Mouse (Mus musculus): ENCODE data around the gene Lamb3.

Lamb3 gene

DNA sequence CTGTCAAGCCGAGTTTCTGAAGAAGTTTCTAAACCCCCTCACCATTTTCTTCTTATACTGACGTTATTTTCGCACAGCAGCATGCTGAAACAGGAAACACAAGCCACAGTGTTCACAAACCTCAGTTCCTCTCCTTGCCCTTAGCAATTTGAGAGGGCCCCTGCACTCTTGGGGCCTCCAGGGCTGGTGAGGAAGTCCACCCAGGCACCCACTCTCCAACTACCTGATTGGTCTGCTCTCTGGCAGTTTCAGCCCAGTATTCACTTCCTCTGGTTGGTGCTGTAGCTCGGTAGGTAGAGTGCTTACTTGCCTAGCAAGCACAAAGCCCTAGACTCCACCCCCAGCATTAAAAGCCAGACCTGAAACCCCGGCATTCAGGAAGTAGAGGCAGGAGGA is 6.1 kb upstream of the Lamb3 start, which contains the start of gene Traf3ip3:
Gene Traf3ip3 (minus strand): TSS at position 321 of the 396 bp plus-strand sequence.
- peak; percentile 79 to 85 for DNase-seq (ENCODE audit: low spot score in 2 of 2)

DNA sequence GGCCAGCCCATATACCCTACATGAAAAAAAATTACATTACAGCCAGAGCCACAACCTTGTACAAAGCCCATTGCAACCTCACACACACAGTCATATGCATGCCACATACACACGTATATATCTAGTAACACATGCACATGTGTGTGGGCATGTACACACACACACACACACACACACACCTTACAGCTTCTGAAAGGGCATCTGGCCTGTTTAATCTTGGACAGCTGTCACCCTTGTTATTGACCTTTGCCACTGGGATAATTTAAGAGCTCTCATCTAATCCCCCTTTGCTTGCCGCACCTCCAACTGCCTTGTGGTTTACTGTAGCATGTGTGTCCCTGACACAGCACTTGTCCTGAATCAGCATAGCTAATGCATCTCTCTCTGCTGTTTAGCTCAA is 3.7 kb upstream of the Lamb3 start:
- DNase-seq (ENCODE audit: low spot score in 2 of 2) = no peak

DNA sequence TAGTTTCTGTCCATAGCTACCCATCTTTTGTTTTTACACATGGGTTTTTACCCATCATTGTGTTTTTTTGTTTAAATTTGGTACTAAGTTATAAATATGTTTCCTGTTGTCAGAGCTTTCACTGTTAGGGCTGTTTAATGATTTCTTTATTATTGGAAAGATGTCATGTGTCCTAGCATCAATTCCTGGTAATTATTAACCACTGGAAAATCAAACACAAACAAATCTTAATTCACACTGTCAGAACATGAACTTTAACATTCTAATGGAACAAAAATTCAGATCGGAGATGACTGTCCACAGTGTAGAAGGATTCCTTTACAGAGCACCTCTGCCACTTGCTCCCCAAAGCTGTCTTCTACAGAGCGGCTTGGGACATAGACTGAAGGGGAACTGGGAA is 2.1 kb upstream of the Lamb3 start:
- DNase-seq (ENCODE audit: low spot score in 2 of 2) = no peak

DNA sequence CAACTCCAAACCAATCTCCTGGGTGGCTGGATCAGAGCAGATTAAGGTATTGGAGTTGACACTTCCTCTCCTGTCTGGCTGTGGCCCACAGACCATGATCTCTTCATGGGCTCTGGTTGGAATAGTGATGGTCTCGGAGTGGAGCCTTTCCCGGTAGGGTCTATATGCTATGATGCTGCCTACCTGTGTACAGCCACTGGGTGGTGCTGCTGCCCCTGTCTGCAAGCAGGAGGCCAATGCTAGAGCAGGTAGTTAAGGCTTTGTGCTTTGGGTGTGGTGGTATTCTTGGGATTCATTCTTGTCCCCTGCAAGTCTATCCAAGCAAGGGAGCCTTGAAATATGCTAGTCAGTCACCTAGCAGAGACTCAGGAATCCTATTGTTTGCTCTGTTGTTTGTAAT is 679 bp downstream of the Lamb3 start:
- DNase-seq (ENCODE audit: low spot score in 2 of 2) = peak; percentile 61 to 76

DNA sequence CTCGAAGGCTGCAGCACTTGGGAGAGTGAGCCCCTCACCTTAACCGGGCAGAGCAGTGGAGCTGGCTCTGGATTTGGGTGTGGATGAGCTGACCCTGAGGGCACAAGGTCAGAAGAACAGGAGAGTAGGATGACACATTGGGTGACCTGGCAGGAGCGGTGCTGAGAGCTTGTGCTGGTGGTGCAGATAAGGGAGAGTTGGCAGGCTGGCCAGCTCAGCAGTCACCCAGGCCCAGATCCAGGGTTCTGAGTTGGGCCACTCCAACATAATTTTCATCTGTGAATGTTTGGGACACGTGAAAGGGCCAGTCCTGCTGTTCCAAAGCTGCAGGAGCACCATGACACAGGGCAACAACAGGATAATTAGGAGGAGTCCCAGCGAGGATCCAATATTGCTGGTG is 3.9 kb downstream of the Lamb3 start:
- no peak for DNase-seq (ENCODE audit: low spot score in 2 of 2)

GRCm38 (mm10) chr1:193214053-193214452 is 6.6 kb downstream of the Lamb3 start:
- no peak for DNase-seq (ENCODE audit: low spot score in 2 of 2)

- no peak for DNase-seq (ENCODE audit: low spot score in 2 of 2)
Observed at GRCm38 (mm10) chr1:193216000-193216399, 8.5 kb downstream of the Lamb3 start.

DNA sequence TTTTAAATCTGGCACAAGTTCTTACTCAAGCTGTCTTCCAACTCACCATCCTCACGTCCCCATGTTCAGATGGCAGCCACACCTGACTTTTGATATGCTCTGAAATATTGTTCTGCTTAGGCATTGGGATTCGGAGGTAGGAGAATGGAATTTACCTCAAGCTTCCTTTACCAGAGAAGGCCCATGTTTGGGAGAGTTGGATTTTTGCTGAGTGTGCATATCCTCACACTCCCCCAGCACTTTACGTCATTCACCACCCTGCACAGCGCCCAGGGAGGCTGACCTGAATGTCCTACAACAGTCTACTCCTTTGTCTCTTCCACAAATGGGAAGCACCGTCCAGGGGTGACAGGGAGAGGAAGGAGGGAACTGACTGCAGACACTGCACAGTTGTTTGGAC is 12.9 kb downstream of the Lamb3 start:
- DNase-seq (ENCODE audit: low spot score in 2 of 2) = no peak

DNA sequence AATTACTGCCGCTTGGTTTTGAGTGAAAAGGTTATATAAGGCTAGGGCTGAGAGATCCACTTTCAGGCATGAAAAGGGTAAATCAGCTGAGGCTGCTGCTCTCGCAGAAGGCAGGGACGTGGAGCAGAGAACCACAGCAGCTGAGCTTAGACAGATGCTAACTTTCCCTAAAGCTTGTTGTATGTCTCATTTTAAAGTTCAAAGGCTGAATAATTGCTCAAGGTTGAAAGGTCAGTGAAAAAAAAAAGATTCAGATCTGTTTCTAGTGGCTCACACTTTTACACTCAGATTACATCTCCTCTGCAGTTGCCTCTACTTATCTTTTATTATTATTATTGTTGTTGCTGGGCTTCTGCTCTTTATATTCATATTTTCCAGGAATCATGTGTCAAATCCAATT is 18.0 kb downstream of the Lamb3 start:
- DNase-seq (ENCODE audit: low spot score in 2 of 2) = no peak

DNA sequence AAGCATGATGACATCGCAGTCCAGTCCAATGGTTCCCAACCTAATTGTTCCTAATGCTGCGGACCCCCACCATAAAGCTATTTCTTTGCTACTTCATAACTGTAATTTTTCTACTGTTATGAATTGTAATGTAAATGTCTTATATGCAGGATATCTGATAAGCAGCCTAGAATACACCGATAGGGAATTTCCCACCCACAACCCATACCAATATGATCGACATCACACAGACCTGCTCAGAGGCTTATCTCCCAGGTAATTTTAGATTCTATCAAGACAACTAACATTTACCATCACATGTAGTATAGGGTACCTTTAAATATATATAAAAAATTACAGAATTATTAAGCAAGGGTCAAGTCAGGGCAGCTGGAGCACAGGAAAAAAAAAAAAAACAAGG is 18.6 kb downstream of the Lamb3 start:
- DNase-seq (ENCODE audit: low spot score in 2 of 2) = no peak

DNA sequence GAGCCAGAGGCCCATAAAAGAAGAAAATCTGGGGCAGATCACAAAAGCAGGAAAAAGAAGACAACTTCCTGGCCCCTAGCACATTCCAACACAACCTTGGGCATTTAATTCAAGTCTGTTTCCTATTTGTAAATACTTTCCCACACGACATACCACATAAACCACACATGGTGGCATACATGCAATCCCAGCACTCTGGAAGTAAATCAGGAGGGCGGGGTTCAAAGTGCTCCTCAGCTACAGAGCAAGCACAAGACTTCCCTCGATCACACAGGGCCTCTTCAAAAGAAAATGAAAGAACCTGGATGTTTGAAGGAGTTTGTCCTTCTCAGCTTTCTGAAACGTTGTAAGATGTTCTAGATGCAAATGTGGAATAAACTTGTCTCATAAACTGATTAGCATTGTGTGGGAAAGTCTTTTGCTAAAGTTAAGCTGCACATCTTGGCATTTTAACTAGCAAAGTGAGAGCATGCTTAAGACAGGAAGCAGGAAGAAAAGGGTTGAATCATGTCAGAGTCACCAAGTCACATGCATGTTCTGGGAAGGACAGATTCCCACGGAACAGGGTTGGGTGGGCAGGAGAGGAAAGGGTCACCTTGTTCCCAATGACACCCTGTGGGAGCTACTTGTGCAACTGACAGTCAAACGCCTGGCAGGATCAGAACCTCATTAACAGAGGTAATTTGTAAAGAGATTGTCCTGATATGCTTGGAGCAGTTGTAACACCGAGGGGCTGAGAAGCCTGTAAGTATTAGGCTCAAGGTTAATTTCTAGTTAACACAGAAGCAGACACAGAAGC is 19.4 kb downstream of the Lamb3 start:
- no peak for DNase-seq (ENCODE audit: low spot score in 2 of 2)

DNA sequence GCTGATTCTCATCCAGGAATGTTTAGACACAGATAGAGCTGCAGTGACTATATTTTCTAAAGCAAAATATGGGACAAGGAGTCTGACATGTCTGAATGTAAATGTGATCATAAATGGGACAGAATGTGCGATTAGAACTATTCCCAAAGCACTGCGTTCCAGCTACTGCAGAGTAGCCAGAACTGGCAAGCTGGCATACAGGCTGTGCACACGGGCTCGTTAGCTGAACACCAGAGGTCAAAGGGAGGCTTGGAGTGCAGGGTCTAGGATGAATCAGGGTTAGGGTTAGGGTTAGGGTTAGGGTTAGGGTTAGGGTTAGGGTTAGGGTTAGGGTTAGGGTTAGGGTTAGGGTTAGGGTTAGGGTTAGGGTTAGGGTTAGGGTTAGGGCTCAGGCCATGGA is 20.0 kb downstream of the Lamb3 start:
- DNase-seq (ENCODE audit: low spot score in 2 of 2) = no peak

DNA sequence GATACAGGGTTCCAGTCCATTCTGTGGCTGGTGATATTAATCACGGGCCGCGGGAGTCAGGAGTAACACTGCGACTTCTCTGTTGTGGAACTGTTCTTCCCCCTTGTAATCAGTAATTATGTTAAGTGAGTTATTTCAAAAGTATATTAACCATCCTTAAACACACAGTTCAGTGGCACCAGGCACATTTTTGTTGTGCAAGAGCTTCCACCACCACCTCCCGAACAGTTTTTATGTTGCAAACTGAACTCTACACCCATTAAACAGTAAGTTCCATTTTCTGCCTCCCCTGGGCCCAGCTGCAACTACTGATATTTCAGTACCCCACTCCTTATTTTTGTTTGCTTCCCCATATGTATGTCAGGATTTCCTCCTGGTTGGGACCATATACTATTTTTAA is 22.1 kb downstream of the Lamb3 start:
- DNase-seq (ENCODE audit: low spot score in 2 of 2) = no peak

GRCm38 (mm10) chr1:193230531-193230930 is 23.0 kb downstream of the Lamb3 start:
- no peak for DNase-seq (ENCODE audit: low spot score in 2 of 2)

DNA sequence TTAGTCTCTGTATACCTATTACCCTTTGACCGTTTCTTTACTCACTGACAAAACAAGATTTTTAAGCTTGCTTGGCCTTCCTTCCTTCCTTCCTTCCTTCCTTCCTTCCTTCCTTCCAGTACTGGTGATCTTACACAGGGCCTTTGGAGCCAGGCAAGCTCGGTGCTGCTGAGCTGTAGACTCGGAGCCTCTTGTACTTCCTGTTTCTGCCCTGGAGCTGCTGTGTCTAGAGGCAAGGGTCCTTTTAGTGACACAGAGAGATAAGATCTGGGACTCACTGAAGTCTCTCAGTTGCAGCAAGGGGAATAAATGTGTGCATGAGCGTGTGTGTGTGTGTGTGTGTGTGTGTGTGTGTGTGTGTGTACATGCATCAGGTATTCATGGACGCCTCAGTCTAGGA is 23.4 kb downstream of the Lamb3 start:
- no peak for DNase-seq (ENCODE audit: low spot score in 2 of 2)

DNA sequence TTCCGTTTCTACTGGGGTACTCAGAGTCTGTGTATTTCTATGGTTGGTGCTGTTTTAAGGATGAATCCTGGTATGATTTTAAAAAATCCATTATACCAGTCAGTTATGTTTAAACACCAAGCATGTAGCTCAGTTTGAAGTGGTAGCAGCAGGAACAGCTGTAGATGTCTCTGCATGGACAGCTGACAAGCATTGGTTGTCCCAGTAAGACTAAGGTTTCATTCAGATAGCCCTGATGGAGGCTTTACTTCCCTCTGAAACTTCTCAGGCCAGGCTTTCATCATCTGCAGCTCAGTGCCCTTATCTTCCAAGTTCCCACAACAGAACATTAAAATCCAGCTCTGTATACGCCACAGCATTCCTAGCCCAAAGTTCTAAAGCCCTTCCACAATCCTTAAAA is 25.2 kb downstream of the Lamb3 start:
- DNase-seq (ENCODE audit: low spot score in 2 of 2) = no peak

GRCm38 (mm10) chr1:193234130-193234645 is 26.7 kb downstream of the Lamb3 start:
- DNase-seq (ENCODE audit: low spot score in 2 of 2) = no peak

DNA sequence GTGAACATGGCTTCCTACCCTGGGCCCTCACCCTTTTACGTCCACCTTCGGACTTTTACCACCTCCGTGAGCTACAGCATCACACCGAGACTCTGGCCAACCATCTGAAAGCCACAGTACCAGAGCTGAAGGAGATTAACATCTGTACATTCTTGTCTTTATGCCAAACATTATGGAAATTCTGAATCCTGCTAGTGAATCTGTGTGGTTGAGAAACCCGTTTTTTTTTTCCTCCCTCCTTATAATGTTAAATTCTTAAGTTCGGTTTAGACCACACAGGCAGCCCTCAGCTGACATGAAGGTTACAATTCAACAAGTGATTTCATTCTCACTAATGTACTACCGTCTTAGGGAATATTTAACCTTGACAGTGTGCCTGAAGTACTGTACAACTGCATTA is 27.4 kb downstream of the Lamb3 start:
- no peak for DNase-seq (ENCODE audit: low spot score in 2 of 2)

- no peak for DNase-seq (ENCODE audit: low spot score in 2 of 2)
Observed at GRCm38 (mm10) chr1:193238426-193238825, 30.9 kb downstream of the Lamb3 start.

DNA sequence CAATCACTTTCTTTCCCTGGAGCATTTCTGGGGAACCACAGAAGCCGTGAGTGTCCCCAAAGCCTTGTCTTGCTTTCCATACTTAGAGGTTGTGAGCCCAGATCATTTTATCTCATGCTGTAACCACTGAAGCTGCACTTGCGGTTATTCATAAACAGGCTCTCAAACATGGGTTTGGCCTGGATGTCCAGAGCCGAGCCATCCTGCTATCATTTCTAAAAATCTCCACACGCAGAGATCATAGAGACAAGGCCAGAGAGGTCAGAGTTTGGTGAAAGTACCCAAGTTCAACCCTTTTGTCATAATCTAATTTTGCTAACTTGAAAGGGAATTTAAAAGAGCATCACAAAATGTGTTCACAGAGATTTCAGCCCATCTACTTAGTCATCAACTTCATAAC is 33.9 kb downstream of the Lamb3 start:
- no peak for DNase-seq (ENCODE audit: low spot score in 2 of 2)

- DNase-seq (ENCODE audit: low spot score in 2 of 2) = no peak
Observed at GRCm38 (mm10) chr1:193242238-193242637, 34.7 kb downstream of the Lamb3 start.

DNA sequence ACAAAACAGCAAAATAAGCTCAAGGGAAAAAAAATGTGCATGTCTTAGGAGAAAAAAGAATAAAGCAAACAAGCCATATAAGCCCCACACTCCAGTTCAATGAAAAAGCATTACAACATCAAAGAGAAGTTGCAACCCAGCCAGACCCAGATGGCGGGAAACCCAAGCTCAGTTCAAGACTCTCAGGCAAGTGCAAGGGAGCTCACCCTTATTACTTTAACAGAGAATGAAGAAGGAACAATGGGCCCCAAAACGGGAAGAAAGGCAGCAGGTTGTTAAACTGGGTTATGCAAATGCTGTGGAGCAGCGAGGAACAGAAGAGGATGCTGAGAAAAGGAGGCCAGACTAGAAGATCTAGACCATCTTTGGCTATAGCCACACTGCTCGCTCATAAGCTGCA is 35.4 kb downstream of the Lamb3 start:
- no peak for DNase-seq (ENCODE audit: low spot score in 2 of 2)

DNA sequence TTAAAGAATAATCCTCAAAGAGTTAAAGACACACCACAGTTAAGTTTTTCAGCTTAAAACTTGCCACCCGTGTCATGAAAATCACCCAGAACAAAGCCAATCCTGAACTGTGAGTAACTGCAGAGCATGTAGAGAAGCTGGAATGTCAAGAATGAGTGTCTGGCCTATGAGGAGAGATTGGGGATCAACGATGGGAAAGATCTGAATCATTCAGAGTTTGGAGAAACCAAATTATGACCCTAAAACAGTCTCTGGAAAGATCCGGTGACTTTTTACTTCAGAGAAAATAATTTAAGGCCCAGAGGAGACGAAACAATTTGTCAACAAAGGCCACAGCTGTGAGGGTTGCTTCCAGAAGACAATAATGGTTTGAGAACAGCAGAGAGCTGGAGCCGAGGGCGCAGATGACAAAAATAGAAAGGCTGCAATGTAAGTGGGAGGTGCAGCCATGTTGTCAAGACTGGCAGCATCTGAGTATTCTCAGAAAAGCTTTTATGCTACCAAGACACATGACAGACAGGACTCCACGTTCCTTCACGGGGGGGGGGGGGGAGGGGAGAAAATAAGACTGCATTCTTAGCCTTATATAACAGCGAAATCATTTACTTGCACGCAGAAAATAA is 36.2 kb downstream of the Lamb3 start:
- DNase-seq (ENCODE audit: low spot score in 2 of 2) = no peak

Measured in thymus, postnatal 10 days (tissue).